Mouse (Mus musculus): ENCODE data around the gene Cyp11a1. TPM values are rescaled to one million over a fixed set of nuclear protein-coding genes. Genes with fewer than 3 reads are reported as not detected.
A peak's percentile ranks its signal among the peaks of the same experiment; 100 is the strongest.

Gene Cyp11a1
- total and polyA plus RNA-seq, 2 experiments from 2014 or later = 0.22 to 1.3 TPM

GRCm38 (mm10) chr9:58065977-58066730 lies 59.9 kb downstream of the Cyp11a1 start:
- WGBS = 73% methylated on average over 6 of the region's 6 CpGs
- peak; percentile 70 for TF ChIP-seq CTCF (IDR thresholded peaks at IDR 0.05)
- ATAC-seq (ENCODE audit: low FRiP score) = no peak
- peak; percentile 74 for DNase-seq (ENCODE audit: low spot score)
- Histone ChIP-seq H3K27me3 (ENCODE audit: insufficient read depth, low read length) (0 out of 2 replicates have a peak, but pooled peaks cover 2% of the 10 kb centered on the region), H3K9ac (replicated peaks; ENCODE audit: low read length, poor library complexity, severe bottlenecking) (no peak overlapping the region), H3K4me1 (ENCODE audit: insufficient read depth, low read length) (peaks cover 23% of the 10 kb centered on the region), H3K9me3 (ENCODE audit: low read length) (no peaks in the 10 kb centered on the region), H3K4me3 (ENCODE audit: low read depth, low read length) (no peak overlapping the region), H3K27ac (ENCODE audit: low read depth, low read length) (peak overlapping the region; percentile 58), H3K36me3 (ENCODE audit: insufficient read depth, low read length) (no peaks in the 10 kb centered on the region), H3K4me2 (ENCODE audit: low read depth, low read length, poor library complexity, severe bottlenecking) (no peak overlapping the region)

GRCm38 (mm10) chr9:58066731-58067095 lies 60.5 kb downstream of the Cyp11a1 start:
- DNase-seq (ENCODE audit: low spot score) (no peak), ATAC-seq (ENCODE audit: low FRiP score) (no peak)
- Histone ChIP-seq H3K36me3 (ENCODE audit: insufficient read depth, low read length) (no peaks in the 10 kb centered on the region), H3K9me3 (ENCODE audit: low read length) (no peaks in the 10 kb centered on the region), H3K9ac (replicated peaks; ENCODE audit: low read length, poor library complexity, severe bottlenecking) (no peak overlapping the region), H3K27ac (ENCODE audit: low read depth, low read length) (0 out of 2 replicates have a peak overlapping the region, but pooled peaks have one; percentile 12), H3K4me3 (ENCODE audit: low read depth, low read length) (no peak overlapping the region), H3K27me3 (ENCODE audit: insufficient read depth, low read length) (no peaks in the 10 kb centered on the region), H3K4me2 (ENCODE audit: low read depth, low read length, poor library complexity, severe bottlenecking) (no peak overlapping the region), H3K4me1 (ENCODE audit: insufficient read depth, low read length) (peaks cover 20% of the 10 kb centered on the region)
- 68% methylated on average over 6 of the region's 6 CpGs for whole genome bisulfite sequencing
- no peak for TF ChIP-seq CTCF (IDR thresholded peaks at IDR 0.05)

GRCm38 (mm10) chr9:58067546-58067945 lies 61.3 kb downstream of the Cyp11a1 start:
- WGBS = 82% methylated on average over 3 of the region's 3 CpGs
- H3K4me1 ChIP-seq (ENCODE audit: insufficient read depth, low read length) = peaks cover 20% of the 10 kb centered on the region
- H3K4me3 ChIP-seq (ENCODE audit: low read depth, low read length) = no peak overlapping the region
- H3K27ac ChIP-seq (ENCODE audit: low read depth, low read length) = no peak overlapping the region
- peak; percentile 33 for DNase-seq (ENCODE audit: low spot score)
- no peaks in the 10 kb centered on the region for H3K9me3 ChIP-seq (ENCODE audit: low read length)
- H3K4me2 ChIP-seq (ENCODE audit: low read depth, low read length, poor library complexity, severe bottlenecking) = no peak overlapping the region
- no peak for ATAC-seq (ENCODE audit: low FRiP score)
- no peaks in the 10 kb centered on the region for H3K27me3 ChIP-seq (ENCODE audit: insufficient read depth, low read length)
- H3K36me3 ChIP-seq (ENCODE audit: insufficient read depth, low read length) = no peaks in the 10 kb centered on the region
- TF ChIP-seq CTCF (IDR thresholded peaks at IDR 0.05) = no peak
- no peak overlapping the region for H3K9ac ChIP-seq (replicated peaks; ENCODE audit: low read length, poor library complexity, severe bottlenecking)

GRCm38 (mm10) chr9:58074561-58074960 lies 68.3 kb downstream of the Cyp11a1 start:
- H3K27me3 ChIP-seq (ENCODE audit: insufficient read depth, low read length) = no peaks in the 10 kb centered on the region
- H3K4me1 ChIP-seq (ENCODE audit: insufficient read depth, low read length) = no peaks in the 10 kb centered on the region
- H3K36me3 ChIP-seq (ENCODE audit: insufficient read depth, low read length) = no peaks in the 10 kb centered on the region
- WGBS = 40% methylated on average over 3 of the region's 3 CpGs
- DNase-seq (ENCODE audit: low spot score) = peak; percentile 29
- no peaks in the 10 kb centered on the region for H3K9me3 ChIP-seq (ENCODE audit: low read length)
- no peak overlapping the region for H3K4me2 ChIP-seq (ENCODE audit: low read depth, low read length, poor library complexity, severe bottlenecking)
- ATAC-seq (ENCODE audit: low FRiP score) = no peak
- no peak for TF ChIP-seq CTCF (IDR thresholded peaks at IDR 0.05)
- H3K4me3 ChIP-seq (ENCODE audit: low read depth, low read length) = no peak overlapping the region
- no peak overlapping the region for H3K9ac ChIP-seq (replicated peaks; ENCODE audit: low read length, poor library complexity, severe bottlenecking)
- H3K27ac ChIP-seq (ENCODE audit: low read depth, low read length) = no peak overlapping the region

Other genes with a start within 250 kb of the Cyp11a1 start
- gene Clk3, start 240.6 kb upstream of the Cyp11a1 start, total RNA-seq (2014; rRNA removed) = 82.1 and 83.7 TPM in 2 replicates
- gene Clk3, start 240.6 kb upstream of the Cyp11a1 start, polyA plus RNA-seq (2015; fragmentation: Nextera tagmentation; extraction: Ambion mirVana) = 53.4 and 54.3 TPM in 2 replicates
- 4.9 and 5.3 TPM in 2 replicates for gene Arid3b, start 169.6 kb upstream of the Cyp11a1 start, total RNA-seq (2014; rRNA removed)
- 3.7 and 4.6 TPM in 2 replicates for gene Arid3b, start 169.6 kb upstream of the Cyp11a1 start, polyA plus RNA-seq (2015; fragmentation: Nextera tagmentation; extraction: Ambion mirVana)
- gene Ubl7, start 95.4 kb upstream of the Cyp11a1 start, total RNA-seq (2014; rRNA removed) = 103 and 132 TPM in 2 replicates
- 161 and 169 TPM in 2 replicates for gene Ubl7, start 95.4 kb upstream of the Cyp11a1 start, polyA plus RNA-seq (2015; fragmentation: Nextera tagmentation; extraction: Ambion mirVana)
- gene Sema7a, start 66.3 kb upstream of the Cyp11a1 start, total RNA-seq (2014; rRNA removed) = 42.3 and 49.5 TPM in 2 replicates
- gene Sema7a, start 66.3 kb upstream of the Cyp11a1 start, polyA plus RNA-seq (2015; fragmentation: Nextera tagmentation; extraction: Ambion mirVana) = 3.2 and 3.6 TPM in 2 replicates
- 19.6 and 20.8 TPM in 2 replicates for gene Stra6, start 57.4 kb downstream of the Cyp11a1 start, total RNA-seq (2014; rRNA removed)
- 8.8 and 9.2 TPM in 2 replicates for gene Stra6, start 57.4 kb downstream of the Cyp11a1 start, polyA plus RNA-seq (2015; fragmentation: Nextera tagmentation; extraction: Ambion mirVana)
- gene Ccdc33, start 112.4 kb downstream of the Cyp11a1 start, total RNA-seq (2014; rRNA removed) = 0.24 and 0.27 TPM in 2 replicates
- gene Ccdc33, start 112.4 kb downstream of the Cyp11a1 start, polyA plus RNA-seq (2015; fragmentation: Nextera tagmentation; extraction: Ambion mirVana) = 1.1 and 1.4 TPM in 2 replicates
- 55.6 and 68.8 TPM in 2 replicates for gene Islr, start 197.9 kb downstream of the Cyp11a1 start, total RNA-seq (2014; rRNA removed)
- 32.5 and 36.5 TPM in 2 replicates for gene Islr, start 197.9 kb downstream of the Cyp11a1 start, polyA plus RNA-seq (2015; fragmentation: Nextera tagmentation; extraction: Ambion mirVana)
- gene Islr2, start 197.9 kb downstream of the Cyp11a1 start, total RNA-seq (2014; rRNA removed) = 233 and 267 TPM in 2 replicates
- 16.7 and 18.1 TPM in 2 replicates for gene Islr2, start 197.9 kb downstream of the Cyp11a1 start, polyA plus RNA-seq (2015; fragmentation: Nextera tagmentation; extraction: Ambion mirVana)
- gene Pml, start 243.4 kb downstream of the Cyp11a1 start, total RNA-seq (2014; rRNA removed) = 5.6 and 9.0 TPM in 2 replicates
- 2.9 and 3.2 TPM in 2 replicates for gene Pml, start 243.4 kb downstream of the Cyp11a1 start, polyA plus RNA-seq (2015; fragmentation: Nextera tagmentation; extraction: Ambion mirVana)
- 159 and 170 TPM in 2 replicates for gene Stoml1, start 246.8 kb downstream of the Cyp11a1 start, total RNA-seq (2014; rRNA removed)
- gene Stoml1, start 246.8 kb downstream of the Cyp11a1 start, polyA plus RNA-seq (2015; fragmentation: Nextera tagmentation; extraction: Ambion mirVana) = 161 and 172 TPM in 2 replicates

All from midbrain, postnatal 0 days (tissue).